8 mouse cellular contexts compared by ENCODE assay signal in the genomic region with DNA sequence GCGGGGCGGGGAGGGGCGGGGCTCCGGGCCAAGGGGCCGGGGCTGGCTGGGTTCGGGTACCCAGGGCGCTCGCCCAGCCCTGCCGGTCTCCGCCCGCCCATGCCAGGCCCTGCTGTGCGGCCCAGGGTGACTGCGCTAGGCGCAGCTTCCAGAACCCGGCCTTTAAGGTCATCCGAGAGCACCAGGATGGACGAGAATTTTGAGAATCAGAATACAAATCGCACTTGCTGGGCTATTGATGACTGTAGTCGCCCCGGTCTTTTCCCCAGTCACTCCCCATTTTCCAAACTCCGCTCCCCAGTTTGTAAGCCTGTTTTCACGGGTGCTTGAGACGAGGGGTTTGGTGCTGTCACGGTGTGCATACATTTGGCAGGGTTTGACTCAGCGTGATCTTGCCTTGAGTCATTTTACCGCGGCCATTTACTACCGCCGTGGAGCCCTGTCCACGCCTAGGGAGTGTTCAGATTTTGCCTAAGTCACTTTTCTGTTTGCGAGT. TPM values are rescaled to one million over a fixed set of nuclear protein-coding genes. Genes with fewer than 3 reads are reported as not detected.
DNase-seq lines count a peak whose midpoint lies in the region; ATAC-seq lines count a peak whose summit lies in the region.

No protein-coding gene starts in this region.

- peaks cover 16% of the 10 kb centered on the region for H3K36me3 ChIP-seq in forebrain, embryonic 16.5 days (ENCODE audit: control insufficient read depth, insufficient read depth)
- peaks cover 34% of the 10 kb centered on the region for H3K36me3 ChIP-seq in liver, embryonic 15.5 days (replicated peaks)

- 0% methylated on average over 28 of the region's 31 CpGs for WGBS in forebrain, embryonic 16.5 days
- WGBS in liver, embryonic 15.5 days (ENCODE audit: insufficient replicate concordance) = under 1% methylated on average over 27 of the region's 31 CpGs

- peaks cover 6% of the 10 kb centered on the region for H3K4me1 ChIP-seq in forebrain, embryonic 16.5 days (replicated peaks; ENCODE audit: control insufficient read depth, insufficient read depth, low read length)
- peaks cover 13% of the 10 kb centered on the region for H3K4me1 ChIP-seq in liver, embryonic 15.5 days (replicated peaks)

- ATAC-seq in forebrain, embryonic 16.5 days = peak; percentile 87
- peak; percentile 92 for ATAC-seq in liver, embryonic 15.5 days (ENCODE audit: insufficient read depth)

- H3K9me3 ChIP-seq in forebrain, embryonic 16.5 days (ENCODE audit: control insufficient read depth, low read length) = no peaks in the 10 kb centered on the region
- no peaks in the 10 kb centered on the region for H3K9me3 ChIP-seq in liver, embryonic 15.5 days (replicated peaks)

- peak overlapping the region; percentile 81 for H3K27ac ChIP-seq in forebrain, embryonic 16.5 days (ENCODE audit: low read length)
- H3K27ac ChIP-seq in liver, embryonic 15.5 days (replicated peaks) = peak overlapping the region; percentile 79

- H3K9ac ChIP-seq in forebrain, embryonic 16.5 days (replicated peaks; ENCODE audit: low read depth, low read length) = peak overlapping the region; percentile 89
- H3K9ac ChIP-seq in liver, embryonic 15.5 days = peak overlapping the region; percentile 74

- DNase-seq in cerebellum, adult 9-10 months = peak; percentile 72
- no peak for DNase-seq in cerebellum, adult 11 months
- peak; percentile 9 for DNase-seq in right cerebral cortex, postnatal 14 days
- DNase-seq in right cerebral cortex, adult 18-20 months = no peak
- no peak for DNase-seq in gastrocnemius, postnatal 36 days
- no peak for DNase-seq in gastrocnemius, postnatal 14 days

- H3K4me2 ChIP-seq in forebrain, embryonic 16.5 days (ENCODE audit: low read length) = peak overlapping the region; percentile 87
- H3K4me2 ChIP-seq in liver, embryonic 15.5 days = peak overlapping the region; percentile 88

- intact Hi-C loops in gastrocnemius, postnatal 36 days (cut with DNase I) = no loop called here
- intact Hi-C loops in gastrocnemius, postnatal 14 days (cut with DNase I; ENCODE audit: low total_unique reads) = no loop called here

- peak overlapping the region; percentile 89 for H3K4me3 ChIP-seq in forebrain, embryonic 16.5 days (replicated peaks; ENCODE audit: low read length)
- H3K4me3 ChIP-seq in liver, embryonic 15.5 days (replicated peaks) = peak overlapping the region; percentile 86

- H3K27me3 ChIP-seq in forebrain, embryonic 16.5 days (replicated peaks; ENCODE audit: control insufficient read depth, insufficient read depth, low read length) = no peaks in the 10 kb centered on the region
- no peaks in the 10 kb centered on the region for H3K27me3 ChIP-seq in liver, embryonic 15.5 days

RNA-seq across cellular contexts. Expression of gene Cldnd1, which starts 0.5 kb away (rescaled TPM):
- polyA plus RNA-seq in forebrain, embryonic 16.5 days (2015; fragmentation: Nextera tagmentation; extraction: Ambion mirVana) = 118 and 119 TPM in 2 replicates
- polyA plus RNA-seq in liver, embryonic 15.5 days (2015; fragmentation: Nextera tagmentation; extraction: Ambion mirVana) = 24.6 and 25.4 TPM in 2 replicates
- 10 to 100 TPM; 61.2 to 65.3 TPM for total RNA-seq in gastrocnemius, postnatal 36 days (2021)
- 10 to 100 TPM; 59.4 to 67.2 TPM for total RNA-seq in gastrocnemius, postnatal 14 days (2021)

RNA-seq across cellular contexts. Expression of gene Gpr15, which starts 9.4 kb away (rescaled TPM):
- polyA plus RNA-seq in forebrain, embryonic 16.5 days (2015; fragmentation: Nextera tagmentation; extraction: Ambion mirVana) = not detected in 2 replicates
- polyA plus RNA-seq in liver, embryonic 15.5 days (2015; fragmentation: Nextera tagmentation; extraction: Ambion mirVana) = 0.05 and 0.12 TPM in 2 replicates
- total RNA-seq in gastrocnemius, postnatal 36 days (2021) = not detected
- total RNA-seq in gastrocnemius, postnatal 14 days (2021) = not detected

RNA-seq across cellular contexts. Expression of gene Olfr172, which starts 34.8 kb away (rescaled TPM):
- polyA plus RNA-seq in forebrain, embryonic 16.5 days (2015; fragmentation: Nextera tagmentation; extraction: Ambion mirVana) = not detected in 2 replicates
- polyA plus RNA-seq in liver, embryonic 15.5 days (2015; fragmentation: Nextera tagmentation; extraction: Ambion mirVana) = not detected in 2 replicates
- total RNA-seq in gastrocnemius, postnatal 36 days (2021) = not detected
- not detected for total RNA-seq in gastrocnemius, postnatal 14 days (2021)

RNA-seq across cellular contexts. Expression of gene Cpox, which starts 58.1 kb away (rescaled TPM):
- 8.5 and 11.1 TPM in 2 replicates for polyA plus RNA-seq in forebrain, embryonic 16.5 days (2015; fragmentation: Nextera tagmentation; extraction: Ambion mirVana)
- polyA plus RNA-seq in liver, embryonic 15.5 days (2015; fragmentation: Nextera tagmentation; extraction: Ambion mirVana) = 496 and 576 TPM in 2 replicates
- total RNA-seq in gastrocnemius, postnatal 36 days (2021) = 10 to 100 TPM; 18.4 to 20.8 TPM
- 10 to 100 TPM; 12.0 to 14.0 TPM for total RNA-seq in gastrocnemius, postnatal 14 days (2021)

Comparison
In these comparisons a context has a peak if more than half of its experiments do, and no peak if none do; other contexts are left out.
1. DNase-seq: peak in cerebellum, adult 9-10 months (single experiment) and right cerebral cortex, postnatal 14 days (single experiment); none in cerebellum, adult 11 months (single experiment), right cerebral cortex, adult 18-20 months (single experiment), gastrocnemius, postnatal 36 days (0 of 2) and gastrocnemius, postnatal 14 days (single experiment).